Mouse (Mus musculus) limb, embryonic 15.5 days (tissue): ENCODE data around the gene Fermt3. TPM values are rescaled to one million over a fixed set of nuclear protein-coding genes. Genes with fewer than 3 reads are reported as not detected.

Experiments
- ATAC-seq: fragments of 200-750 bp; cut with Nextera tagmentation; 2 replicates; pipeline ENCODE4 v1.8.0; 2017; ENCODE audit warnings: low read depth, moderate TSS enrichment; ENCODE audit not compliant: insufficient number of reproducible peaks, low FRiP score, low TSS enrichment
- H3K27ac ChIP-seq: fragments of 300-500 bp; sonication (generic); 2 replicates; pipeline ENCODE4 v1.5.1; 2015; ENCODE audit warnings: moderate library complexity, mild to moderate bottlenecking, inconsistent platforms
- H3K27me3 ChIP-seq: fragments of 300-500 bp; sonication (generic); 2 replicates; pipeline ENCODE4 v1.6.1; 2015; ENCODE audit warnings: inconsistent platforms
- H3K36me3 ChIP-seq: fragments of 300-500 bp; sonication (generic); 2 replicates; pipeline ENCODE4 v1.6.1; 2015; ENCODE audit warnings: inconsistent platforms
- H3K4me1 ChIP-seq: fragments of 300-500 bp; sonication (generic); 2 replicates; pipeline ENCODE4 v1.6.1; 2015; ENCODE audit warnings: inconsistent platforms
- H3K4me2 ChIP-seq: fragments of 300-500 bp; sonication (generic); 2 replicates; pipeline ENCODE4 v1.6.1; 2015; ENCODE audit warnings: mild to moderate bottlenecking, inconsistent platforms
- H3K4me3 ChIP-seq: fragments of 300-500 bp; sonication (generic); 2 replicates; pipeline ENCODE4 v1.5.1; 2015; ENCODE audit warnings: mild to moderate bottlenecking, inconsistent platforms
- H3K9ac ChIP-seq: fragments of 300-500 bp; sonication (generic); 2 replicates; pipeline ENCODE4 v1.6.1; 2015; ENCODE audit warnings: inconsistent platforms
- H3K9me3 ChIP-seq: fragments of 300-500 bp; sonication (generic); 2 replicates; pipeline ENCODE4 v1.6.1; 2016; ENCODE audit warnings: inconsistent platforms
- WGBS: fragments of 180-500 bp; shearing (Covaris S2); methylation state at CpG from one replicate; pipeline ENCODE4 v1.1.7; 2015; 5-methylcytosine and 5-hydroxymethylcytosine counted together
- polyA plus RNA-seq: library from polyadenylated mRNA; unstranded; fragments of >200 nt; fragmentation: Nextera tagmentation; extraction: Ambion mirVana; gene quantifications from 2 replicates; pipeline ENCODE4 v1.2.1, GENCODE M21; 2015

Fermt3 gene
- 13.1 TPM in 2 replicates for polyA plus RNA-seq

DNA sequence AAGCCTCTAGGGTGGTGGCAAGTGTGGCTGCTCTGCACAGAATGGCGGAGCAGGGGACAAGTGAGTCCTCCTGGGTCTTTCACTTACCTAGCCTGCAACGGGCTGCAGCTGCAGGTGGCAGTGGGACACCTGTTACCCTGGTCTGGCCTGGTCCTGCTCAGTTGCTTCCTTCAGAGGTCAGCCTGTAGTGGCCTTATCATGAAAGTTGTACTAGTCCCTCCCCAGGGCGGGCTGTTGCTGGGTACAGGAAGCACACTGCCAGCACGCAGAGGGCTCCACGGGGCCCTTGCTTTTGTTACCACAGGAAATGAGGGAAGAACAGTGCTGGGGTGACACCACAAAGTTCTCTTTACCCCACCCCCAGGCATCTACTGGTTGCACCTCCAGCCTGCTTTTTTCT is at the start of gene Fermt3:
Gene Fermt3 (minus strand): TSS at position 279 of the 400 bp plus-strand sequence.
- Histone ChIP-seq H3K36me3 (peaks cover 67% of the 10 kb centered on the region), H3K27me3 (no peaks in the 10 kb centered on the region), H3K9me3 (no peaks in the 10 kb centered on the region), H3K4me3 (no peak within 1 kb of the TSS), H3K4me1 (no peaks in the 10 kb centered on the region), H3K4me2 (no peak within 1 kb of the TSS), H3K9ac (no peak within 1 kb of the TSS), H3K27ac (peak within 1 kb of the TSS; percentile 17; the same call in 1 of the 2 replicates)
- 89% methylated on average over 5 of the region's 5 CpGs for WGBS
- ATAC-seq: no peak

DNA sequence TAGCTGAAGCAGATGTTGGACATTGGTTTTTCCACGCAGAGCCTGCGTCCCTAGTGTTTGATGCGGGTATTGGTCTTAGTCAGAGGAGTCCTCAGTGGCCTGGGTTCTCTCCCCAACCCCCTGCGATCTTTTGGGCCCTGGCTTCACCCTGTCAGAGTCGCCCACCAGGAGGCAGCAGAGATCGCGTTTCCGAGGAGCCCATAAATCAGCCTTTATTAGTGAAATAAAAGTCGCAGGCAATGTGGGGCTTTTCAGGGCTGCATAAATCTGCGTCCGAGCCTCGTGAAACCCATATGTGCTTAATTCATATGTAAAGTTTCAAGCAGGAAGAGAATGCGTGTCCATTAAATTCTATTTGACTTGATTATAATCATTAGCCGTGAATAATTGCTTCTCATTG is 48.9 kb upstream of the Fermt3 start:
- peak overlapping the region; percentile 31 for H3K4me2 ChIP-seq
- ATAC-seq: 0 out of 2 replicates have a peak, but pooled peaks have one; percentile 20

DNA sequence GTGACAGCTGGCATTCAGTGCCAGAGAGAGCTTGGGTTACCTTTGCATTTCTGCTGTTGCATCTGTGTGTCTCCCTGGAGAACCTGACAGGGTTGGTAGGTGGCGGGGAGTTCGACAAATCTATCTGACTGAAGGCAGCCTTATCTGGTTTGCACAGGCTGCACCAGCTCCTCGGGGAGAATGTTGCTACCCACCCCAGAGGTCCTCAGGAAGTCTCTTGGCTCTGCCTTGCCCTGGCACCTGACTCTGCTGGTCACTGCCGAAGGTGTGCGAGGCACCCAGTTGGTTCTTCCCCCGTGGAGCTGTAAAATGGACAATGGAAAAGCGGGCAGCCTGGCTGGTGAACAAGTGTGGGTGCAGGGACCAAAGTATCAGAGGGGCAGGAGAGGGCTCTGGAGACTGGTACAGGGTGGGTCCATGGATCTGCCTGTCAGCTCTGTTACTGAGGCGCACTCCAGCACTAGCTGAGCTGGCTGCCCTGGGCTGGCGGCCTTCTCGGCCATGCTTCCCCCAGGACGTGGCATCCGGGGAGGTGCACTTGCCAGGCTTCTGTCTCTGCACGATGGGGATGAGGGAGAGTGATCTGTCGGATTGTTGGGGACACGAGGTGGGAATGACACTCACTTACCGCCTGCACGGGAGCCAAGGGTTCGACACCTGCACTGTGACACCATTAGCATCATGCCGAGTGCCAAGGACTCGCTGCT is 48.2 kb upstream of the Fermt3 start:
- Histone ChIP-seq H3K4me3 (no peak overlapping the region), H3K27me3 (peaks cover 29% of the 10 kb centered on the region), H3K4me2 (no peak overlapping the region), H3K9me3 (no peaks in the 10 kb centered on the region), H3K4me1 (peaks cover 61% of the 10 kb centered on the region), H3K36me3 (no peaks in the 10 kb centered on the region), H3K9ac (no peak overlapping the region), H3K27ac (no peak overlapping the region)
- no peak for ATAC-seq
- 48% methylated on average over 20 of the region's 20 CpGs for WGBS

More for the DNA sequence above, 48.9 kb upstream of the Fermt3 start:
- 2% methylated on average over 14 of the region's 14 CpGs for WGBS
- Histone ChIP-seq H3K36me3 (no peaks in the 10 kb centered on the region), H3K27ac (no peak overlapping the region), H3K9me3 (no peaks in the 10 kb centered on the region), H3K4me3 (no peak overlapping the region), H3K4me1 (peaks cover 61% of the 10 kb centered on the region), H3K27me3 (peaks cover 29% of the 10 kb centered on the region), H3K9ac (no peak overlapping the region)

GRCm38 (mm10) chr19:7066828-7067342 is 47.6 kb upstream of the Fermt3 start:
- H3K4me2 ChIP-seq: no peak overlapping the region
- H3K27me3 ChIP-seq: peaks cover 26% of the 10 kb centered on the region
- H3K27ac ChIP-seq: peak overlapping the region; percentile 13; the same call in 1 of the 2 replicates
- ATAC-seq: no peak
- H3K36me3 ChIP-seq: no peaks in the 10 kb centered on the region
- no peak overlapping the region for H3K4me3 ChIP-seq
- no peak overlapping the region for H3K9ac ChIP-seq
- WGBS: 32% methylated on average over 7 of the region's 8 CpGs
- peaks cover 61% of the 10 kb centered on the region for H3K4me1 ChIP-seq
- no peaks in the 10 kb centered on the region for H3K9me3 ChIP-seq

DNA sequence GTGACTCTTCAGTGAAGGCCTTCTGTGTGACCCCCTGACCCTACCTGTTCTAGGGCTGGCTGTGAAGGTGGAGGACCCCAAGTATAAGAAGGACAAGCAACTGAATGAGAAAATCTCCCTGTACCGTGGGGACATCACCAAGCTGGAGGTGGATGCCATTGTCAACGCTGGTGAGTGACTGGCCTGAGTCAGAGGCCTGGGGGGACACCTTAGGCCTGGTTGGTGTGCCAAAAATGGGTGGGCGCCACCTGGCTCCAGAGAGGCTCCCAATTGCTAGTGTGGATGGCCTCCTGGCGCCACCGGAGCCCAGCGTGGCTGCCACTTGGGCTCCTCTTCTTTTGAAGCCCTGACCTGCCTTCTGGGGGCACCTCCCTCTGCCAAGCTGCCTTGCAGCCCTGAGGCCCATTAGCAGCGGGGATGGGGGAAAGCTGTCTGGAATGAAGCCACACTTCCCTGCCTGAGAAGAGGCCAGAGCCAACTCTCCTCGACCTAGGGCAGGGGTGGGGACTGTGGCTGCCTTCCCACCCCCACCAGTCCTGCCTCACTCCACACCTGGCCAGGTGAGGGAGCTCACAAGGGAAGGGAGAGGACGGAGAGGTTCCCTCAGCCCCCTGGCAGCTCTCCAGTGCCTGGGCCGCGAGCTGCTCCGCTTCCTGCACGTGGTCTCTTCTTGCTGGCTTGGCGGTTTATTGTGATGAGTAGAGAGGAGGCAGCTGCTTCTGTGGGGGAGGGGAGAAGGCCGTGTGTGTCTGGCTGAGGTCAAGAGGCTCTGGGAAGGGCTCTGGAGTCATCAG is 47.0 kb upstream of the Fermt3 start:
- ATAC-seq: no peak

GRCm38 (mm10) chr19:7064571-7064970 is 45.3 kb upstream of the Fermt3 start:
- peaks cover 13% of the 10 kb centered on the region for H3K27me3 ChIP-seq
- no peak overlapping the region for H3K4me3 ChIP-seq
- no peaks in the 10 kb centered on the region for H3K9me3 ChIP-seq
- no peak overlapping the region for H3K4me2 ChIP-seq
- peaks cover 46% of the 10 kb centered on the region for H3K4me1 ChIP-seq
- 0% methylated on average over 3 of the region's 3 CpGs for WGBS
- ATAC-seq: peak; percentile 63
- H3K9ac ChIP-seq: no peak overlapping the region
- H3K27ac ChIP-seq: no peak overlapping the region
- H3K36me3 ChIP-seq: no peaks in the 10 kb centered on the region

More for the DNA sequence above, 47.0 kb upstream of the Fermt3 start:
- no peak overlapping the region for H3K4me2 ChIP-seq
- no peak overlapping the region for H3K9ac ChIP-seq
- H3K4me3 ChIP-seq: no peak overlapping the region
- 33% methylated on average over 15 of the region's 15 CpGs for WGBS
- peaks cover 61% of the 10 kb centered on the region for H3K4me1 ChIP-seq
- H3K9me3 ChIP-seq: no peaks in the 10 kb centered on the region
- H3K36me3 ChIP-seq: no peaks in the 10 kb centered on the region
- peak overlapping the region; percentile 19 for H3K27ac ChIP-seq
- H3K27me3 ChIP-seq: peaks cover 19% of the 10 kb centered on the region

GRCm38 (mm10) chr19:7062916-7063315 is 43.6 kb upstream of the Fermt3 start:
- Histone ChIP-seq H3K27ac (no peak overlapping the region), H3K9ac (no peak overlapping the region), H3K9me3 (no peaks in the 10 kb centered on the region), H3K4me2 (no peak overlapping the region), H3K27me3 (peaks cover 6% of the 10 kb centered on the region), H3K36me3 (no peaks in the 10 kb centered on the region), H3K4me1 (peaks cover 35% of the 10 kb centered on the region), H3K4me3 (no peak overlapping the region)
- 89% methylated on average over 8 of the region's 8 CpGs for WGBS
- no peak for ATAC-seq

- H3K27me3 ChIP-seq: no peaks in the 10 kb centered on the region
- no peaks in the 10 kb centered on the region for H3K9me3 ChIP-seq
- 76% methylated on average over 5 of the region's 5 CpGs for WGBS
- H3K27ac ChIP-seq: no peak overlapping the region
- no peak overlapping the region for H3K4me2 ChIP-seq
- peaks cover 34% of the 10 kb centered on the region for H3K4me1 ChIP-seq
- no peak overlapping the region for H3K4me3 ChIP-seq
- no peak for ATAC-seq
- no peak overlapping the region for H3K9ac ChIP-seq
- H3K36me3 ChIP-seq: no peaks in the 10 kb centered on the region
Measured at GRCm38 (mm10) chr19:7062110-7062509, 42.8 kb upstream of the Fermt3 start.

GRCm38 (mm10) chr19:7058541-7058940 is 39.3 kb upstream of the Fermt3 start:
- H3K27ac ChIP-seq: no peak overlapping the region
- no peak overlapping the region for H3K9ac ChIP-seq
- H3K27me3 ChIP-seq: no peaks in the 10 kb centered on the region
- WGBS: 70% methylated on average over 6 of the region's 6 CpGs
- H3K4me3 ChIP-seq: peak overlapping the region; percentile 71
- no peak for ATAC-seq
- no peaks in the 10 kb centered on the region for H3K36me3 ChIP-seq
- H3K4me1 ChIP-seq: peaks cover 33% of the 10 kb centered on the region
- peak overlapping the region; percentile 100; the same call in 1 of the 2 replicates for H3K4me2 ChIP-seq
- H3K9me3 ChIP-seq: no peaks in the 10 kb centered on the region

- ATAC-seq: peak; percentile 72
- no peak overlapping the region for H3K9ac ChIP-seq
- peak overlapping the region; percentile 73 for H3K27ac ChIP-seq
- H3K4me2 ChIP-seq: peak overlapping the region; percentile 100
- H3K9me3 ChIP-seq: no peaks in the 10 kb centered on the region
- H3K4me1 ChIP-seq: peaks cover 33% of the 10 kb centered on the region
- H3K27me3 ChIP-seq: no peaks in the 10 kb centered on the region
- 1% methylated on average over 15 of the region's 15 CpGs for WGBS
- peak overlapping the region; percentile 71 for H3K4me3 ChIP-seq
- no peaks in the 10 kb centered on the region for H3K36me3 ChIP-seq
Measured at GRCm38 (mm10) chr19:7057722-7058207, 38.5 kb upstream of the Fermt3 start.

- H3K9me3 ChIP-seq: no peaks in the 10 kb centered on the region
- peaks cover 33% of the 10 kb centered on the region for H3K4me1 ChIP-seq
- H3K4me3 ChIP-seq: peak overlapping the region; percentile 71
- H3K27me3 ChIP-seq: no peaks in the 10 kb centered on the region
- peak overlapping the region; percentile 100 for H3K4me2 ChIP-seq
- ATAC-seq: peak; percentile 18; the same call in 1 of the 2 replicates
- WGBS: 4% methylated on average over 16 of the region's 16 CpGs
- peak overlapping the region; percentile 73 for H3K27ac ChIP-seq
- peak overlapping the region; percentile 57 for H3K9ac ChIP-seq
- H3K36me3 ChIP-seq: no peaks in the 10 kb centered on the region
Measured at GRCm38 (mm10) chr19:7057126-7057721, 38.0 kb upstream of the Fermt3 start.
